Mouse (Mus musculus) embryonic facial prominence, embryonic 10.5 days (tissue): Measurements from ENCODE around the gene St6gal2. TPM values are rescaled to one million over a fixed set of nuclear protein-coding genes. Genes with fewer than 3 reads are reported as not detected.

ENCODE experiments used
- DNase-seq: peaks from one replicate; pipeline ENCODE4 v3.0.0-alpha.2; 2017; ENCODE audit warnings: low spot score
- H3K27ac ChIP-seq: fragments of 300-500 bp; sonication (generic); replicated peaks from 2 replicates; pipeline ENCODE4 v1.5.1; 2016; ENCODE audit warnings: mild to moderate bottlenecking
- H3K27me3 ChIP-seq: fragments of 300-500 bp; sonication (generic); replicated peaks from 2 replicates; pipeline ENCODE4 v1.6.1; 2016; ENCODE audit warnings: low read depth, mild to moderate bottlenecking; ENCODE audit not compliant: poor library complexity, severe bottlenecking
- H3K36me3 ChIP-seq: fragments of 300-500 bp; sonication (generic); replicated peaks from 2 replicates; pipeline ENCODE4 v1.6.1; 2016; ENCODE audit warnings: mild to moderate bottlenecking, moderate library complexity
- H3K4me1 ChIP-seq: fragments of 300-500 bp; sonication (generic); 2 replicates; pipeline ENCODE4 v1.6.1; 2016
- H3K4me3 ChIP-seq: fragments of 300-500 bp; sonication (generic); 2 replicates; pipeline ENCODE4 v1.5.1; 2016; ENCODE audit warnings: mild to moderate bottlenecking, moderate library complexity
- H3K9me3 ChIP-seq: fragments of 300-500 bp; sonication (generic); 2 replicates; pipeline ENCODE4 v1.6.1; 2016; ENCODE audit warnings: mild to moderate bottlenecking
- WGBS: fragments of 180-500 bp; shearing (Covaris S2); methylation state at CpG from one replicate; pipeline ENCODE4 v1.1.7; 2016; 5-methylcytosine and 5-hydroxymethylcytosine counted together
- polyA plus RNA-seq: library from polyadenylated mRNA; unstranded; fragments of >200 nt; fragmentation: Nextera tagmentation; extraction: Ambion mirVana; gene quantifications from 2 replicates; pipeline ENCODE4 v1.2.1, GENCODE M21; 2016

Gene St6gal2
- polyA plus RNA-seq, 1 experiment from 2014 or later, result 6.9 TPM

DNA sequence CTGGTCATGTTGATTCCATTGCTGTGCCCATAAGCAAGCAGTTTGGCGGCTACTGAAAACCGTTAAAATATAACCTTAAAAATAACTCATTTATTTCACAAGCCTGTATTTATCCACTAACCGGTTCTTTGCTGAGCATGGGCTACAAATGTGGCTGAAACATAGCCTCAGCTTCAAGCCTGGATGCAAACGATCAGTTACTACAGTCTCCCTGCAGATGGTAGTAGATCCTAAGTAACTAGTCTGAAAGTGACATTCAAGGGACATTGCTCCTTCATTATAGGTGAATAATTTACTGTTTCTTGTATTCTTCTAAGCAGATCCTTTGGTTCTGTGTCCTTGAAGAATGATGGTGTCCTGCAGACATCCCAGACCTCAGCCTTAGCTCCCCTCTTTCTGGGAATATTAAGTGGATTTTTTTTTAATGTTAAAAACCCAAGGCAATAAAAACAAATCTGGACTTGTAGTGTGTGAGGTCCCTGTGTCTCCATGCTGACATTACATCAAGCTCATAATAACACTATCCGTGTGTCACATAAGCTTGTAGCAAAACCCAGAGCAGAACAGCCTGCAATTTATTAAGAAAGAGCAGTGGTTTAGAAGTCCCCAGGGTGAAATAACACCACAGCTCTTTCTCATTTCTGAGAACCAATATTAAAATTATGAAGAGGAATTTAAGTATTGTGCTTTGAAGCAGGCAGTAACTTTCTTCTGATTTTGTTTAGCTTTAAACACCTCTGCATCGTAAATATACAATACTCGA, 39.1 kb downstream of the St6gal2 start:
- no peaks in the 10 kb centered on the region for H3K9me3 ChIP-seq
- H3K4me1 ChIP-seq, result 0 out of 2 replicates have a peak, but pooled peaks cover 2% of the 10 kb centered on the region
- DNase-seq, result no peak
- no peaks in the 10 kb centered on the region for H3K27me3 ChIP-seq
- no peak overlapping the region for H3K4me3 ChIP-seq
- H3K36me3 ChIP-seq, result peaks cover 10% of the 10 kb centered on the region
- 87% methylated on average over 7 of the region's 7 CpGs for WGBS
- H3K27ac ChIP-seq, result no peak overlapping the region

DNA sequence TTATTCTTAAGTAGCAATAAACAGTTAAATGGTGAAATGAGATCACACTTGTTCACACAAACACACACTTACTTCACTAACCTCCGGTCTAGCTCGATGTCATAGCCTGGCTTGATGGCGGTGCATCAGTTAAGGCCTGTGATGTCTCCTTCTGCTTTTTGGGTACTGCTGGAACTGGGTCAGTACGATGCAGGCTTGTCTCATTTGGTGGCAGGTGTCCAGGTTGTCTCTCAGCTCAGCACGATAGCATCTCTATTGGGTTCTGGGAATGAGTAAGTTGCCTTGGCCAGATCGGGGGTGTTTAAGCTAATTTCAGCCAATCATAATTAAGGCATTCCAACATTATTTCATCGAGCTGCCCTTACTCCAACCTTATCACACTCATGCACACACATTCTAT, 86.7 kb downstream of the St6gal2 start:
- DNase-seq, result no peak
- WGBS, result 91% methylated on average over 7 of the region's 7 CpGs

DNA sequence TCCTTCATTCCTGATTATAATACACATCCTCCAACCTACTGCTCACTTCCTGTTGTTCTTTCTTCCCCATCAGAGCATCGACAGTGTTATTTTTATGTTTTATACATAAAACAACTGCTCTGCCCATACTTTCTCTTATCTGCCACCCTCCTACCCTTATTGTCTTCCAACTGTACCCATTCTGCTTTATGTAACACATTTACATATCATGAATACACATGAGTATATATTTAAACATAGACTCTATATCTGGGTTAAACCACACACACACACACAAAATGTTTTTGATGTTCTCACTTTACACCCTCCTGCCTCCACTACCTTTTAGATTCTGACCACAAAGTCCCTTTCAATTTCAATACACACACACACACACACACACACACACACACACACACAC, 103.3 kb downstream of the St6gal2 start:
- H3K9me3 ChIP-seq, result no peaks in the 10 kb centered on the region
- no peak overlapping the region for H3K4me3 ChIP-seq
- H3K4me1 ChIP-seq, result no peaks in the 10 kb centered on the region
- H3K27me3 ChIP-seq, result no peaks in the 10 kb centered on the region
- DNase-seq, result no peak
- H3K27ac ChIP-seq, result no peak overlapping the region
- 93% methylated on average over 1 of the region's 1 CpGs for WGBS
- H3K36me3 ChIP-seq, result no peaks in the 10 kb centered on the region

More for the DNA sequence above, 86.7 kb downstream of the St6gal2 start:
- Histone ChIP-seq H3K36me3 (no peaks in the 10 kb centered on the region), H3K27me3 (no peaks in the 10 kb centered on the region), H3K4me1 (no peaks in the 10 kb centered on the region), H3K4me3 (no peak overlapping the region), H3K27ac (no peak overlapping the region), H3K9me3 (no peaks in the 10 kb centered on the region)

DNA sequence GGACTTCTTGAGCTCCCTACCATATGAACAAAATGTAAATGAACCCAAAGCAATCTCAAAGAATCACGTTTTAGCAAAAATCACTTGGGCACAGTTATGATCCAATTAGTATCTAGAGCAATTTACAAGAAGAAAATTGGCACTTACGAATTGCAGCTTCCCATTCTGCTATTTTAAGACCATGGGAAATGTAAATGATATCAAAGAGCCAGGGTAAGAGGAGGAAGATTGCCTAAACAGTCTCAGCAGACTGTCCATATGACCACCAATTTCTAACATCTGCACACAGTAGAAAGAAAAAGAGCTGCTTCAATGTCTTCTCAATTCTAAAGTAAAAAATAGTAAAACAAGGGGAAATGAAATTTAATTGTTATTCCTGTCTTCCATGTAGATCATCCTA, 116.6 kb downstream of the St6gal2 start:
- no peaks in the 10 kb centered on the region for H3K36me3 ChIP-seq
- WGBS, result 75% methylated on average over 2 of the region's 2 CpGs
- H3K4me1 ChIP-seq, result no peaks in the 10 kb centered on the region
- H3K4me3 ChIP-seq, result no peak overlapping the region
- H3K27ac ChIP-seq, result no peak overlapping the region
- DNase-seq, result no peak
- H3K9me3 ChIP-seq, result no peaks in the 10 kb centered on the region
- H3K27me3 ChIP-seq, result no peaks in the 10 kb centered on the region

Other genes with a start within 250 kb of the St6gal2 start
- 0.02 TPM in 1 of 2 replicates, not detected in the other for gene Vmn2r118, start 179.8 kb downstream of the St6gal2 start, polyA plus RNA-seq